In the genomic region with DNA sequence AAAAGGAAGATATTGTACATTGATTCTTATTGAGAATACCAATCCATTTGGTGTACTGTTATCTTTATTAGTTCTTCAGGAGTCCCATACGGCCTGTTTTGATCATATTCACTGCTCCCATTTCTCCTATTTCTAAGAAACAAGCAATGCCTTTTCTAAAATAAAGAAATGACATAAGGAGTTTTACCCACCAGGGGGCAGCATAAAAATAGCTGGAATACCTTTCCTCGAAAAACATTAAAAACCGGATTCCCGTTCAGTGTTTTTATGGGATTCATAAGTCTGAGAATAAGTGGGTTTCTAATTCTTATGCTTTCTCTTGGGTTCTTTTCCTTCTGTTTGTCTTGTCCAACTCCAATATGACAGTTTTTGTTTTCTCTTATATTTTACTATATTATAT, we compare ENCODE assay signal across 7 mouse cellular contexts. TPM values are rescaled to one million over a fixed set of nuclear protein-coding genes. Genes with fewer than 3 reads are reported as not detected.
A peak's percentile ranks its signal among the peaks of the same experiment; 100 is the strongest.
DNase-seq lines count a peak whose midpoint lies in the region; ATAC-seq and TF ChIP-seq lines count a peak whose summit lies in the region.

No protein-coding gene starts in this region.

- no peak overlapping the region for H3K4me2 ChIP-seq in kidney, embryonic 16.5 days (replicated peaks; ENCODE audit: low read depth, low read length)

- TF ChIP-seq CTCF in kidney, adult 2 months (conservative IDR thresholded peaks at IDR 0.05; ENCODE audit: insufficient read depth, insufficient read length, low read depth, low read length), result no peak
- no peak for TF ChIP-seq CTCF in brain, embryonic 14.5 days (IDR thresholded peaks at IDR 0.05; ENCODE audit: borderline replicate concordance, extremely low read depth, insufficient read depth, insufficient read length)

- H3K27me3 ChIP-seq in kidney, adult 2 months (replicated peaks; ENCODE audit: control insufficient read depth, insufficient read depth, low read length), result no peaks in the 10 kb centered on the region
- no peaks in the 10 kb centered on the region for H3K27me3 ChIP-seq in kidney, embryonic 16.5 days (ENCODE audit: insufficient read depth, low read length)

- WGBS in kidney, adult 2 months, result 26% methylated on average over 4 of the region's 4 CpGs
- 44% methylated on average over 4 of the region's 4 CpGs for WGBS in kidney, embryonic 16.5 days

- no peak overlapping the region for H3K27ac ChIP-seq in kidney, adult 2 months (ENCODE audit: insufficient read depth, low read depth, low read length)
- no peak overlapping the region for H3K27ac ChIP-seq in kidney, embryonic 16.5 days (ENCODE audit: low read length)

- DNase-seq in kidney, adult 2 months, result peak; percentile 56
- peak; percentile 34 for DNase-seq in right cerebral cortex, postnatal 14 days
- DNase-seq in right cerebral cortex, postnatal 25 days, result no peak
- DNase-seq in brain, embryonic 14.5 days (ENCODE audit: low read depth), result peak; percentile 77
- DNase-seq in naive thymus-derived CD4-positive, alpha-beta T cell, adult 2 months (ENCODE audit: low read depth), result peak; percentile 54
- no peak for DNase-seq in adrenal gland, postnatal 4 days (ENCODE audit: low spot score in 2 of 2)

- no peaks in the 10 kb centered on the region for H3K9me3 ChIP-seq in kidney, embryonic 16.5 days (ENCODE audit: low read length)

- TF ChIP-seq POLR2A in kidney, adult 2 months (IDR thresholded peaks at IDR 0.05; ENCODE audit: low read depth, low read length), result no peak
- TF ChIP-seq POLR2A in brain, embryonic 14.5 days (IDR thresholded peaks at IDR 0.05; ENCODE audit: borderline replicate concordance, extremely low read depth, insufficient read depth, insufficient read length, poor library complexity, severe bottlenecking), result no peak

- H3K4me1 ChIP-seq in kidney, adult 2 months (ENCODE audit: control insufficient read depth, insufficient read depth, low read length), result 0 out of 2 replicates have a peak, but pooled peaks cover 3% of the 10 kb centered on the region
- no peaks in the 10 kb centered on the region for H3K4me1 ChIP-seq in kidney, embryonic 16.5 days (ENCODE audit: insufficient read depth, low read length)

- H3K9ac ChIP-seq in kidney, embryonic 16.5 days (replicated peaks; ENCODE audit: low read length), result no peak overlapping the region

- H3K4me3 ChIP-seq in kidney, adult 2 months (ENCODE audit: insufficient read depth, low read depth, low read length), result no peak overlapping the region
- no peak overlapping the region for H3K4me3 ChIP-seq in kidney, embryonic 16.5 days (ENCODE audit: low read length)

- no peak for ATAC-seq in kidney, embryonic 16.5 days (ENCODE audit: low FRiP score, low TSS enrichment)

- no peaks in the 10 kb centered on the region for H3K36me3 ChIP-seq in kidney, adult 2 months (ENCODE audit: control insufficient read depth, insufficient read depth, low read length)
- H3K36me3 ChIP-seq in kidney, embryonic 16.5 days (ENCODE audit: insufficient read depth, low read length), result no peaks in the 10 kb centered on the region

RNA-seq across cellular contexts. Expression of gene Cacybp, which starts 18.3 kb away (rescaled TPM):
- 5.6 and 8.1 TPM in 2 replicates for polyA plus RNA-seq in kidney, adult 2 months (2012; rRNA removed)
- 203 and 213 TPM in 2 replicates for polyA plus RNA-seq in kidney, embryonic 16.5 days (2015; fragmentation: Nextera tagmentation; extraction: Ambion mirVana)
- 66.6 and 75.1 TPM in 2 replicates for polyA plus RNA-seq in brain, embryonic 14.5 days (2012; rRNA removed)
- 10 to 100 TPM; 77.2 to 80.7 TPM for total RNA-seq in adrenal gland, postnatal 4 days (2021)

RNA-seq across cellular contexts. Expression of gene Mrps14, which starts 36.0 kb away (rescaled TPM):
- 42.3 and 53.5 TPM in 2 replicates for polyA plus RNA-seq in kidney, adult 2 months (2012; rRNA removed)
- 242 and 248 TPM in 2 replicates for polyA plus RNA-seq in kidney, embryonic 16.5 days (2015; fragmentation: Nextera tagmentation; extraction: Ambion mirVana)
- polyA plus RNA-seq in brain, embryonic 14.5 days (2012; rRNA removed), result 33.9 and 50.0 TPM in 2 replicates
- total RNA-seq in adrenal gland, postnatal 4 days (2021), result 10 to 100 TPM; 85.5 to 87.2 TPM

Comparison
In these comparisons a context has a peak if more than half of its experiments do, and no peak if none do; other contexts are left out.
1. DNase-seq: peak in kidney, adult 2 months (single experiment), right cerebral cortex, postnatal 14 days (single experiment), brain, embryonic 14.5 days (single experiment) and naive thymus-derived CD4-positive, alpha-beta T cell, adult 2 months (single experiment); none in right cerebral cortex, postnatal 25 days (single experiment) and adrenal gland, postnatal 4 days (0 of 2).